Mouse (Mus musculus): Measurements from ENCODE around the gene Zfp973.
"Not testable (repeated sequence)": the region's sequence is repeated elsewhere in the genome, so short reads cannot be mapped to it uniquely, and the experiment has no call there.

Gene Zfp973

DNA sequence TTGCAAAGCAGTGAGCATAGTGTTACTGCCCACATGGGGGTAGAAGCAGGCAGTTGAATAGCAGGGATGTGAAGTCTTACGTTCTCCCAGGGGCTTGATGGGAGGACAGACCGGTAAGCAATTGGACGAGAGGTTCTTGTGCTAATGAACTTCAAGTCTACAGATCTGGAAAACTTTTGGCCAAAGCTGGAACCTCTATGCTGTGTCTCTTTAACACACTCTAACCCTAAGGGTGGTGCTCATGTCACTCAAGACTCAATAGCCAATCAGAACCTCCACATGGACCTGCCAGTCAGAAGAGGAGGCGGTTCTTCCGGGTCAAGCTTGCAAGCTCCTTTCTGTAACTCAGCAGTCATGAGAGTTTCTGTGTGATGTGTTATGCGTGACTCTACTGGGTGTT, at the start of gene Zfp973:
Zfp973 (plus strand) TSS at position 301 of the 400 bp plus-strand sequence.
- DNase-seq (ENCODE audit: low spot score in 2 of 2) = not testable (repeated sequence)

DNA sequence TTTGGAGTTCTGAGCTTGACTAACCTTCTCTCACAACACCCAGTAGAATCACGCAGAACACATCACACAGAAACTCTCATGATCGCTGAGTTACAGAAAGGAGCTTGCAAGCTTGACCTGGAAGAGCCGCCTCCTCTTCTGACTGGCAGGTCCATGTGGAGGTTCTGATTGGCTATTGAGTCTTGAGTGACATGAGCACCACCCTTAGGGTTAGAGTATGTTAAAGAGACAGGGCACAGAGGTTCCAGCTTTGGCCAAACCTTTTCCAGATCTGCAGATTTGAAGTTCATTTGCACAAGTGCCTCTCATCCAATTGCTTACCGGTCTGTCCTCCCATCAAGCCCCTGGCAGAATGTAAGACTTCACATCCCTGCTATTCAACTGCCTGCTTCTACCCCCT, 34.1 kb upstream of the Zfp973 start, which contains the start of gene Gm14308:
Gm14308 (minus strand) TSS at position 101 of the 400 bp plus-strand sequence.
- not testable (repeated sequence) for DNase-seq (ENCODE audit: low spot score in 2 of 2)

DNA sequence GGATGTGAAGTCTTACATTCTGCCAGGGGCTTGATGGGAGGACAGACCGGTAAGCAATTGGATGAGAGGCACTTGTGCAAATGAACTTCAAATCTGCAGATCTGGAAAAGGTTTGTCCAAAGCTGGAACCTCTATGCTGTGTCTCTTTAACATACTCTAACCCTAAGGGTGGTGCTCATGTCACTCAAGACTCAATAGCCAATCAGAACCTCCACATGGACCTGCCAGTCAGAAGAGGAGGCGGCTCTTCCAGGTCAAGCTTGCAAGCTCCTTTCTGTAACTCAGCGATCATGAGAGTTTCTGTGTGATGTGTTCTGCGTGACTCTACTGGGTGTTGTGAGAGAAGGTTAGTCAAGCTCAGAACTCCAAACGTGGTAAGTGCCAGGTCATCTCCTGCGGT, 37.7 kb downstream of the Zfp973 start, which contains the start of gene Gm14305:
Gm14305 (plus strand) TSS at position 278 of the 400 bp plus-strand sequence.
- peak; percentile 28 to 35 for DNase-seq (ENCODE audit: low spot score in 2 of 2)
